Mouse (Mus musculus) heart, adult 2 months (tissue): ENCODE results near the gene Alyref.

Source experiments
- CTCF ChIP-seq: fragments of 200-600 bp; IDR thresholded peaks from 2 replicates; pipeline ENCODE4 v1.8.1; 2022; ENCODE audit warnings: antibody characterized with exemption, mild to moderate bottlenecking, moderate library complexity
- POLR2A ChIP-seq: fragments of 200-500 bp; IDR thresholded peaks from 2 replicates; pipeline ENCODE4 v1.6.1; 2011; ENCODE audit warnings: mild to moderate bottlenecking, low read depth, low read length, control low read depth; ENCODE audit not compliant: insufficient read depth

DNA sequence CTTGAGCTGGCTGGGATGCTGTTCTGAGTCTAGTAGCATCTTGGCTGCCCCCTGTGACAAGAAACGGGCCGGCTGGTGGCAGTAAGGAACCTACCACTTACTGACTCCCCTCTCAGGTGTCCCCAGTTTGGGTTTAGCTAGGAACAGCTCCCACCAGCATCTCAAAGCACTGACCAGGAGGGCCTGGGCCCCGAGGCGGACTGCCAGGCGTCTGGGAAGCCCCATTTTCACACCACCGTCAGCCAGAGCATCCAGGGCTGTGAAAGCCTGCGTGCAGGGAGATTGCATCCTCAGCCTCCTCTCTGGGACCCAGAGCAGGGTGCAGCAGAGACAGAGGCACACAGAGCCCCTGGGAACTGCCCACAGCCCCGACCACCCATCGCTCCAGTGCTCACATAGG, 43.1 kb upstream of the Alyref start:
- TF ChIP-seq CTCF (no peak), POLR2A (no peak)
